Mouse (Mus musculus): ENCODE measurements at regions not wholly inside any gene's neighbourhood (a gene's known extent, or its start where the extent isn't known, plus 50 kb on each side); places are given as distances from the start of the nearest gene placed in this dataset.

DNA sequence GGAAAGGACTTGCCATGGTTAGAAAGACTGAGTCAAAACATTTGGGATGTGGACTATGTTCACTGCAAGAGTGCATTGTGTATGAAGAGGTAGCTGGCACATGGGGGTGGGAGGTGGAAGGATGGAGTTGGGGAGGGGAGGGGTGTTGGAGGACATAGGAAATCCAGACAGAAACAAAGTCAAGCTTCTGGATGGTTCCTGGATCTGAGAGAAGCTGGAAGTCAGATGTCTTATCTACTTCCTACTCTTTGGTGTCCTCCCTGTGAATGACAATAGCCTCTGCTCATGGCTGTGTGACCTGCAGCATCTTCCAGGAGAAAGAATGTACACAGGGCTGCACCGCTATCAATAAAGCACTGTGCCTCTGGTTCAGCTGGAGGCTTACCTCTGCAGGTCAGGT lies 491.3 kb downstream of the Rnf144a start:
- Histone ChIP-seq H3K9me3 (ENCODE audit: low read length) (no peaks in the 10 kb centered on the region), H3K4me1 (ENCODE audit: insufficient read depth, low read length) (no peaks in the 10 kb centered on the region; the same call in 1 of the 2 replicates), H3K36me3 (ENCODE audit: insufficient read depth, low read length) (no peaks in the 10 kb centered on the region), H3K9ac (replicated peaks; ENCODE audit: low read length, poor library complexity, severe bottlenecking) (no peak overlapping the region), H3K4me2 (ENCODE audit: low read depth, low read length, poor library complexity, severe bottlenecking) (no peak overlapping the region), H3K27ac (ENCODE audit: low read depth, low read length) (no peak overlapping the region), H3K27me3 (ENCODE audit: insufficient read depth, low read length) (no peaks in the 10 kb centered on the region), H3K4me3 (ENCODE audit: low read depth, low read length) (no peak overlapping the region)
- DNase-seq (ENCODE audit: low spot score): no peak
- no peak for TF ChIP-seq CTCF (IDR thresholded peaks at IDR 0.05)
- WGBS: 100% methylated on average over 1 of the region's 1 CpGs
- ATAC-seq (ENCODE audit: low FRiP score): no peak

DNA sequence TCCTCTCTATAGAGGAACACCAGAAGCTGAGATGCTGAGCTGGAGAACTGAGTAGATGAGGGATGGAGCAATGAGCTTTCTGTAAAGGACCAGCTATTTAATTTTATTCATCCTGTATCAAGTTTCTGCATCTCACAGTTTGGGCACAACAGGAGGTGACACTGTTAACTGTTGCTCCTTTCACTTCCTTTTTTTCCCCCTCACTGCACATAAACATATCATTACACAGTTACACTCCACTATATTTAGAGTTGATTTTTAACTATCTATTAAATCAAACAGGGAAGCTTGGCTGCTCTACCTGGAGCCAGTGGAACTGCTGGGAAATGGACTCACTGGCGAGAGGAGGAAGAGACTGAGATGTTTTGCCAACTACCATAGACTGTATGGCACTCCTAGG lies 509.4 kb downstream of the Rnf144a start:
- Histone ChIP-seq H3K27me3 (ENCODE audit: insufficient read depth, low read length) (no peaks in the 10 kb centered on the region), H3K4me1 (ENCODE audit: insufficient read depth, low read length) (no peaks in the 10 kb centered on the region), H3K36me3 (ENCODE audit: insufficient read depth, low read length) (no peaks in the 10 kb centered on the region), H3K4me3 (ENCODE audit: low read depth, low read length) (no peak overlapping the region), H3K27ac (ENCODE audit: low read depth, low read length) (no peak overlapping the region), H3K4me2 (ENCODE audit: low read depth, low read length, poor library complexity, severe bottlenecking) (no peak overlapping the region), H3K9ac (replicated peaks; ENCODE audit: low read length, poor library complexity, severe bottlenecking) (no peak overlapping the region), H3K9me3 (ENCODE audit: low read length) (peaks cover 3% of the 10 kb centered on the region; the same call in 1 of the 2 replicates)
- no peak for TF ChIP-seq CTCF (IDR thresholded peaks at IDR 0.05)
- 83% methylated on average over 1 of the region's 1 CpGs for WGBS
- ATAC-seq (ENCODE audit: low FRiP score): no peak
- DNase-seq (ENCODE audit: low spot score): no peak

DNA sequence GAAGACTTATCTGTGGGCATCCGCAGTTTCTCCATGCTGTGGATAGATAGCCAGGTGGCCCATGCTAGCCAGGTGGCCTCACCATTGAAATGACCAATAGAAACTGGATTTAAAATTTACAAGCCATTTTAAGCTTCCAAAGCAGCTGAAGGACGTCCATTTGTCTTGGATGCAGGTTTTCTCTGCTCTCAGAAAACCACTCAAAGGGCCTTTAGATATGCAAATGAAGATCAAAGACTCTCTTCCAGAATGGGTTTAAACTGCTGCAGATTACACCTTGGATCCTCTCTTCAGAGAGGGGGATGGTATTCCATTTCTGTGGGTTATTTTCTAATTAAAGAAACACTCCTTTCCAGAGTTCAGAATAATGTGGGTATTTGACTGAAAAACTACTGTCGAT lies 518.5 kb downstream of the Rnf144a start:
- no peaks in the 10 kb centered on the region for H3K9me3 ChIP-seq (ENCODE audit: low read length)
- no peak overlapping the region for H3K9ac ChIP-seq (replicated peaks; ENCODE audit: low read length, poor library complexity, severe bottlenecking)
- WGBS: 40% methylated on average over 3 of the region's 3 CpGs
- H3K36me3 ChIP-seq (ENCODE audit: insufficient read depth, low read length): no peaks in the 10 kb centered on the region
- H3K27me3 ChIP-seq (ENCODE audit: insufficient read depth, low read length): no peaks in the 10 kb centered on the region
- H3K4me2 ChIP-seq (ENCODE audit: low read depth, low read length, poor library complexity, severe bottlenecking): no peak overlapping the region
- no peaks in the 10 kb centered on the region for H3K4me1 ChIP-seq (ENCODE audit: insufficient read depth, low read length)
- H3K4me3 ChIP-seq (ENCODE audit: low read depth, low read length): no peak overlapping the region
- TF ChIP-seq CTCF (IDR thresholded peaks at IDR 0.05): no peak
- DNase-seq (ENCODE audit: low spot score): no peak
- H3K27ac ChIP-seq (ENCODE audit: low read depth, low read length): no peak overlapping the region
- ATAC-seq (ENCODE audit: low FRiP score): no peak

DNA sequence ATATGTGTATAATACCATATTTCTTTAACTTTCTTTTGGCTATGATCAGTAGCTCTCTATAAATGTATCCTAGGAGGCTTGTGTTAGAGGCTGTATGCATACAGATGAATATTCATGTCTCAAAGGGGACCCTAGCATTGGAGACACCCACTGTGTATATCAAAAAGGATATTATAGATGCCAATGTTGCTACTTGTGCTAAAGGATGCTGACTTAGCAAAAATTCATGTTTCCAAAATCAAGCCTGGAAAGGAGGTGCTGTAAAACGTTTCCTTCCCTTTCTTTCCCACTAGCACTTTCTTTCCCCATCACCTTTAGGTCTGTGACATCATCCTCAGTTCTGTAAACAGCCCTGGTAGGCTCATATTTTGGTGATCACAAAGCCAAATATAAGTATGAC lies 519.4 kb downstream of the Rnf144a start:
- Histone ChIP-seq H3K9me3 (ENCODE audit: low read length) (no peaks in the 10 kb centered on the region), H3K27me3 (ENCODE audit: insufficient read depth, low read length) (no peaks in the 10 kb centered on the region), H3K9ac (replicated peaks; ENCODE audit: low read length, poor library complexity, severe bottlenecking) (no peak overlapping the region), H3K4me3 (ENCODE audit: low read depth, low read length) (no peak overlapping the region), H3K27ac (ENCODE audit: low read depth, low read length) (no peak overlapping the region), H3K4me2 (ENCODE audit: low read depth, low read length, poor library complexity, severe bottlenecking) (no peak overlapping the region), H3K4me1 (ENCODE audit: insufficient read depth, low read length) (no peaks in the 10 kb centered on the region), H3K36me3 (ENCODE audit: insufficient read depth, low read length) (no peaks in the 10 kb centered on the region)
- DNase-seq (ENCODE audit: low spot score) (no peak), ATAC-seq (ENCODE audit: low FRiP score) (no peak)
- WGBS: 58% methylated on average over 1 of the region's 1 CpGs
- no peak for TF ChIP-seq CTCF (IDR thresholded peaks at IDR 0.05)

DNA sequence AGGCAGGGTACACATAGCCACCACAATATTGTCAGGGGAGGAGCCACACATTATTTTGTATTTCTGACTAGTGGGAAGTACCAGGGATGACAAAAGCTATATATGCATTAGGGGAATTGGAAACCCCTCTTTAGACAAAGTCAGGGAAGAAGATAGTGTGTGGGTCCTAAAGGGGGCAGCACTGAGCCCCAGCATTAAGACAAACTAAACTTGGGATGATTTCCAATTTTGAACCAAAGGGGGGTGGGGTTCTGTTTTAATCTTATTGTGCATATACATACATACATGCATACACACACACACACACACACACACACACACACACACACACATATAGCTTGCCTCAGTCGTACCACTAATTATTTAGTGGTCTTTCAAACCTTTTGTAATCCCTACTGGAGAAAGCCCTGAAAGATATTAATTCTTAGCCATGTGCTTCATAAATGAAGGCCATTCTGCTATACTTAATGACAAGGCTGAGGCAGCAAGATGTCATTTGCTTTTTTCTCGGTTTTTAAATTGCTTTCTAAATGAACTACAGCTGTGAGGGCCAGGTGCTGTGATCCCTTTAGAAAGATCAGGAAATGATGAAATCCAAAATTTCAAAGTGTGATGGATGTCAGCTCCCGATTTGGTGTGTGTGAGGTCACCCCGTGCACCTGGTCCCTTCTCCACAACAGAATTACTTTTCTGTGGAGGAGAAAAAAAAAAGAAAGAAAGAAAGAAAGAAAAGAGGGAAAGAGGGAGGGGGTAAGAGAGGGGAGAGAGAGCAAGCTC lies 523.5 kb downstream of the Rnf144a start:
- WGBS: 53% methylated on average over 4 of the region's 4 CpGs
- H3K27me3 ChIP-seq (ENCODE audit: insufficient read depth, low read length): no peaks in the 10 kb centered on the region
- no peaks in the 10 kb centered on the region for H3K9me3 ChIP-seq (ENCODE audit: low read length)
- DNase-seq (ENCODE audit: low spot score) (no peak), ATAC-seq (ENCODE audit: low FRiP score) (no peak)
- H3K36me3 ChIP-seq (ENCODE audit: insufficient read depth, low read length): no peaks in the 10 kb centered on the region
- H3K4me1 ChIP-seq (ENCODE audit: insufficient read depth, low read length): no peaks in the 10 kb centered on the region
- no peak overlapping the region for H3K9ac ChIP-seq (replicated peaks; ENCODE audit: low read length, poor library complexity, severe bottlenecking)
- no peak overlapping the region for H3K27ac ChIP-seq (ENCODE audit: low read depth, low read length)
- no peak overlapping the region for H3K4me3 ChIP-seq (ENCODE audit: low read depth, low read length)
- H3K4me2 ChIP-seq (ENCODE audit: low read depth, low read length, poor library complexity, severe bottlenecking): no peak overlapping the region
- TF ChIP-seq CTCF (IDR thresholded peaks at IDR 0.05): peak; percentile 32

DNA sequence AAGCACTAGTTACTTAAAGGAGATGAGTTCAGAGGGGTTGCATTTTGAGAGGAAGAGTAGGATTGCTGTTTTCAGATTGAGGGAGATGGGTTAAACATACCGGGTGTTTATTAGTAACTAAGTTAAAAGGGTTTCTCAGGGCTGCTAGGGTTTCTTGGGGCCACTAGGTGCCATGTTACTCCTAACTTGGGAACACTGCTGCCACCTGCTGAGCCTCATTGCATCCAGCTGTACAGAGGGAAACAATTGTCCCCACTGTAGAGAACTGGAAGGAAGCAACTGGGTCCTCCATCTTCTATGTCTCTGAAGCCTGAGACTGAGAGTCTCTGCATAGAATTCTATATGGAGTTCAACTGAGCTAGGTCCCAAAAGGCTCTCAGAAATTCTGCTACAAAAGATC lies 524.3 kb downstream of the Rnf144a start:
- Histone ChIP-seq H3K36me3 (ENCODE audit: insufficient read depth, low read length) (no peaks in the 10 kb centered on the region), H3K27ac (ENCODE audit: low read depth, low read length) (no peak overlapping the region), H3K4me2 (ENCODE audit: low read depth, low read length, poor library complexity, severe bottlenecking) (no peak overlapping the region), H3K4me1 (ENCODE audit: insufficient read depth, low read length) (no peaks in the 10 kb centered on the region), H3K9me3 (ENCODE audit: low read length) (no peaks in the 10 kb centered on the region), H3K4me3 (ENCODE audit: low read depth, low read length) (no peak overlapping the region), H3K27me3 (ENCODE audit: insufficient read depth, low read length) (no peaks in the 10 kb centered on the region), H3K9ac (replicated peaks; ENCODE audit: low read length, poor library complexity, severe bottlenecking) (no peak overlapping the region)
- no peak for DNase-seq (ENCODE audit: low spot score)
- peak; percentile 33 for TF ChIP-seq CTCF (IDR thresholded peaks at IDR 0.05)
- WGBS: 100% methylated on average over 1 of the region's 1 CpGs
- no peak for ATAC-seq (ENCODE audit: low FRiP score)

Measured in midbrain, postnatal 0 days (tissue).